In genomic region chr4:83486117-83486901, GRCm38 (mm10) we compare ENCODE assay signal across 8 mouse cellular contexts. TPM values are rescaled to one million over a fixed set of nuclear protein-coding genes. Genes with fewer than 3 reads are reported as not detected.
A peak's percentile ranks its signal among the peaks of the same experiment; 100 is the strongest.
DNase-seq lines count a peak whose midpoint lies in the region; ATAC-seq lines count a peak whose summit lies in the region.

Gene Psip1 (minus strand): TSS chr4:83486459.

- peak within 1 kb of the TSS; percentile 100 for H3K27ac ChIP-seq in hindbrain, embryonic 13.5 days

- peaks cover 18% of the 10 kb centered on the region for H3K36me3 ChIP-seq in hindbrain, embryonic 13.5 days

- WGBS in hindbrain, embryonic 13.5 days, result under 1% methylated on average over 62 of the region's 86 CpGs

- H3K4me1 ChIP-seq in hindbrain, embryonic 13.5 days (replicated peaks), result peaks cover 33% of the 10 kb centered on the region

- peak; percentile 96 for ATAC-seq in hindbrain, embryonic 13.5 days (ENCODE audit: low FRiP score)

- H3K4me2 ChIP-seq in hindbrain, embryonic 13.5 days, result peak within 1 kb of the TSS; percentile 68

- H3K27me3 ChIP-seq in hindbrain, embryonic 13.5 days, result no peaks in the 10 kb centered on the region

- peak; percentile 93 for DNase-seq in NIH3T3 (ENCODE audit: low read depth)
- peak; percentile 97 for DNase-seq in cerebellum, postnatal 10 days
- DNase-seq in frontal cortex, postnatal 14 days (ENCODE audit: low spot score in 2 of 2), result peak; percentile 79 to 83
- DNase-seq in layer of hippocampus, postnatal 25 days (ENCODE audit: extremely low spot score in 1 of 2, low spot score in 1 of 2), result peak; percentile 92 to 95
- peak; percentile 80 for DNase-seq in lung, postnatal 25 days (ENCODE audit: low spot score)
- DNase-seq in retina, embryonic 14.5 days (ENCODE audit: low spot score), result peak; percentile 88
- peak; percentile 97 for DNase-seq in thymus, postnatal 4 days

- H3K9me3 ChIP-seq in hindbrain, embryonic 13.5 days, result no peaks in the 10 kb centered on the region

- peak within 1 kb of the TSS; percentile 97 for H3K9ac ChIP-seq in hindbrain, embryonic 13.5 days

- peak within 1 kb of the TSS; percentile 91 for H3K4me3 ChIP-seq in hindbrain, embryonic 13.5 days

RNA-seq across cellular contexts. Expression of gene Psip1, which starts in this region (rescaled TPM):
- polyA plus RNA-seq in hindbrain, embryonic 13.5 days (2015; fragmentation: Nextera tagmentation; extraction: Ambion mirVana), result 289 and 292 TPM in 2 replicates
- 100 to 1,000 TPM; 194 to 208 TPM for total RNA-seq in layer of hippocampus, postnatal 25 days (2021)

Comparison
In these comparisons a context has a peak if more than half of its experiments do, and no peak if none do; other contexts are left out.
1. Peak in every context shown above with its lines: DNase-seq, ATAC-seq, H3K4me3 ChIP-seq and H3K27ac ChIP-seq.